Mouse (Mus musculus): ENCODE measurements around the gene Cep126. TPM values are rescaled to one million over a fixed set of nuclear protein-coding genes. Genes with fewer than 3 reads are reported as not detected.

Cep126 gene
- total and polyA plus RNA-seq, 2 experiments from 2014 or later, result 0.98 to 7.5 TPM

DNA sequence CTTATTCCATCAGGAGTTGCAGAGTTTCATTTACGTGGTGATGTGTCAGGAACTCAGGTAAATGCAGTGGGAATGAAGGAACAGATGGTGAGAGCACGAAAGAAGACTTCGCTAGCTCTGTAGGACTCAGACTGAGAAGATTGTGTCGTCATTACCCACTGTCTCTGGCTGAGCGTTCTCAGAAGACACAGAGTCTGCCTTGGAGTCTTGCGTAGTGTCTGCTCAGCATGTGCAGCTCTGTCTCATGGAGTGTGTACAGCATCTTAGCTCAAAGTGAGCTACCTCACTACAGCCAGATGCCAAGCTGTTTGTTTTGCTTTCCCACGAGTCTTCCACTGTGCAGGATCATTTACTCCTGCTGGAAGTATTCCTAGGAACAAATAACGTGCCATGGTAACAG, 10.6 kb downstream of the Cep126 start:
- DNase-seq (ENCODE audit: low spot score), result no peak
- TF ChIP-seq CTCF (IDR thresholded peaks at IDR 0.05; ENCODE audit: low read depth) (no peak), EP300 (IDR thresholded peaks at IDR 0.05; ENCODE audit: low read depth) (no peak)
- Histone ChIP-seq H3K4me3 (ENCODE audit: low read depth, low read length) (no peak overlapping the region), H3K36me3 (replicated peaks; ENCODE audit: control insufficient read depth, insufficient read depth, low read length) (no peaks in the 10 kb centered on the region), H3K27me3 (ENCODE audit: control insufficient read depth, insufficient read depth, low read length) (no peaks in the 10 kb centered on the region), H3K9ac (replicated peaks; ENCODE audit: low read depth, low read length) (no peak overlapping the region), H3K4me2 (ENCODE audit: low read depth, low read length) (no peak overlapping the region), H3K4me1 (ENCODE audit: control insufficient read depth, insufficient read depth) (no peaks in the 10 kb centered on the region), H3K27ac (ENCODE audit: low read depth) (no peak overlapping the region), H3K9me3 (replicated peaks; ENCODE audit: control insufficient read depth, low read length) (no peaks in the 10 kb centered on the region)
- ATAC-seq (ENCODE audit: insufficient read depth, low read depth), result no peak
- WGBS, result 84% methylated on average over 8 of the region's 8 CpGs

DNA sequence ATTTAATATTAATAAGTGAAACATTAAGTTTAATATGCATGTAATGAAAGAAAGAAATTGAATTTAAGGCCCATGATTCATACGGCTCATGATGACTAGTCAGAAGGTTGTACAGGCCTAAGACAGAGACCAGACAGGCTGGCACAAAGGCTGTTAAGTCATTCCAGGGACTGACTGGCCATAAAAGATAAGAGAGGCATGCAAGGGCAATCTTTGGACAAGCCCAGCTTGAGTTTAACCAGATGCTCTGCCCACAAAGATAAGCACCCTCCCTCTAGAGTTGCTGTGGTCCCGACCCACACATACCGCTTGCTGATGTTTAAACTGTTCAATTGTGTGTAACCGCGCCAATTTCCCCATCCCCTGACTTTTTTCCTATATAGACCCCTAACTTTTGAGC, 19.6 kb downstream of the Cep126 start:
- Histone ChIP-seq H3K27ac (ENCODE audit: low read depth) (no peak overlapping the region), H3K9ac (replicated peaks; ENCODE audit: low read depth, low read length) (no peak overlapping the region), H3K9me3 (replicated peaks; ENCODE audit: control insufficient read depth, low read length) (peaks cover 11% of the 10 kb centered on the region), H3K4me3 (ENCODE audit: low read depth, low read length) (no peak overlapping the region), H3K4me1 (ENCODE audit: control insufficient read depth, insufficient read depth) (no peaks in the 10 kb centered on the region), H3K27me3 (ENCODE audit: control insufficient read depth, insufficient read depth, low read length) (no peaks in the 10 kb centered on the region), H3K36me3 (replicated peaks; ENCODE audit: control insufficient read depth, insufficient read depth, low read length) (0 out of 2 replicates have a peak, but pooled peaks cover 6% of the 10 kb centered on the region), H3K4me2 (ENCODE audit: low read depth, low read length) (no peak overlapping the region)
- DNase-seq (ENCODE audit: low spot score) (no peak), ATAC-seq (ENCODE audit: insufficient read depth, low read depth) (no peak)
- WGBS, result 74% methylated on average over 5 of the region's 5 CpGs
- TF ChIP-seq EP300 (IDR thresholded peaks at IDR 0.05; ENCODE audit: low read depth) (no peak), CTCF (IDR thresholded peaks at IDR 0.05; ENCODE audit: low read depth) (no peak)

DNA sequence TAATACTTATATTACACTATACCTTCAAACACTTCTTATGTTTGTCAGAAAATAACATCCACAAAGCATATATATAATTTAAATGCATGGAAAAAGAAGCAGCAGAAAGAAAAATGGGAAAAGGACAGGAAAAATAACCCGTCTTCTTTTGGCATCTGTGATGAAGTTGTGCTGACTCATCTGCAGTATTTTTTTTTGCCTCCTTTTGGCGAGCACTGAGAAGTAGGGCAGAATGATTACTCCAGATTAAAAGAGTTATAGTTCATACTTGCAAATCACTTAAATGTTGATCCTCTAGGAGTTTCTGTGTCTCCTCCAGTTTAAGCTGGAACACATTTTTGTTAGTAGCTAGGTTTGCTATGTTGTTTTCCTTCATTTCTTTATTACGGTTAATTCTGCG, 31.0 kb downstream of the Cep126 start:
- TF ChIP-seq EP300 (IDR thresholded peaks at IDR 0.05; ENCODE audit: low read depth) (no peak), CTCF (IDR thresholded peaks at IDR 0.05; ENCODE audit: low read depth) (no peak)
- Histone ChIP-seq H3K9me3 (replicated peaks; ENCODE audit: control insufficient read depth, low read length) (no peaks in the 10 kb centered on the region), H3K9ac (replicated peaks; ENCODE audit: low read depth, low read length) (no peak overlapping the region), H3K4me1 (ENCODE audit: control insufficient read depth, insufficient read depth) (no peaks in the 10 kb centered on the region), H3K27me3 (ENCODE audit: control insufficient read depth, insufficient read depth, low read length) (no peaks in the 10 kb centered on the region), H3K36me3 (replicated peaks; ENCODE audit: control insufficient read depth, insufficient read depth, low read length) (no peaks in the 10 kb centered on the region), H3K27ac (ENCODE audit: low read depth) (no peak overlapping the region), H3K4me2 (ENCODE audit: low read depth, low read length) (no peak overlapping the region), H3K4me3 (ENCODE audit: low read depth, low read length) (no peak overlapping the region)
- DNase-seq (ENCODE audit: low spot score) (no peak), ATAC-seq (ENCODE audit: insufficient read depth, low read depth) (no peak)
- WGBS, result 85% methylated on average over 4 of the region's 4 CpGs

DNA sequence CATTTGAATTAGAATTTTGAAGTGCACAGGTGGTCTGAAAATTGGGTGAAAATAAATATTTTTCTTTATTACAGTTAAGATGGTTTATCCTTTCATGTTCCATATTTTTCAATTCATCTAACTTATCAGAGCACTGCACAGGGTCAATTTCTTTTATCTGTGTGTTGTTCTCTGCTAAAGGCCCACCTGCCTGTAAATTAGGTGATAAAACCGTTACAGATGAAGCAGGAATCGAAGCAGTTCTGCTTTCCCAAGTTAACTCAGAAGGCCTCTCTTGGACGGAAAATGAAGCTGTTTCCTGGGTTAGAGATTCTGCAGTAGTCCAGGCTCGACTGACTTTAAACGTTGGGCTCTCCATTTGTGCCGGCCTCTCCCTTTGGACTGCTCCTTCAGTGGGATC, 33.1 kb downstream of the Cep126 start:
- TF ChIP-seq EP300 (IDR thresholded peaks at IDR 0.05; ENCODE audit: low read depth), result no peak
- TF ChIP-seq CTCF (IDR thresholded peaks at IDR 0.05; ENCODE audit: low read depth), result no peak

DNA sequence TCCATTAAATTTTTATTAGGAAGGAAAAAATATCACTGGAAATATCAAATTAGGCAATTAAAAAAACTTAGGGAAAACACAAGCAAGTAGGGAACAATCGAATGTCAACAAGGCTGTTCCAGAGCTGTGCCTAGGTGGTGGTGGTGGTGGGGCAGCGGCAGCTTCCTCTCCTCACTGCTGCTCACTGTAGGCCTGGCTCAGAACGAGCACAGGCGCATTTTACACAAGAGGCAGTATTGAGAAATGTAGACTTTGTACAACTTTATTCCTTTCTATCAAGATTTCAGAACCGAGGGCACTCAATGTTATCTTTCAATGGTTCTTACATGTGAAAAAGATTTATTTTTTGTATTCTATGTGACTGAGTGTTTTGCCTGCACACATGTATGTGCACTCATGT, 55.2 kb downstream of the Cep126 start:
- 81% methylated on average over 5 of the region's 5 CpGs for WGBS
- no peak overlapping the region for H3K4me2 ChIP-seq (ENCODE audit: low read depth, low read length)
- H3K9me3 ChIP-seq (replicated peaks; ENCODE audit: control insufficient read depth, low read length), result no peaks in the 10 kb centered on the region
- DNase-seq (ENCODE audit: low spot score) (no peak), ATAC-seq (ENCODE audit: insufficient read depth, low read depth) (no peak)
- H3K9ac ChIP-seq (replicated peaks; ENCODE audit: low read depth, low read length), result no peak overlapping the region
- H3K27me3 ChIP-seq (ENCODE audit: control insufficient read depth, insufficient read depth, low read length), result no peaks in the 10 kb centered on the region
- no peak for TF ChIP-seq EP300 (IDR thresholded peaks at IDR 0.05; ENCODE audit: low read depth)
- no peak for TF ChIP-seq CTCF (IDR thresholded peaks at IDR 0.05; ENCODE audit: low read depth)
- no peaks in the 10 kb centered on the region for H3K36me3 ChIP-seq (replicated peaks; ENCODE audit: control insufficient read depth, insufficient read depth, low read length)
- H3K27ac ChIP-seq (ENCODE audit: low read depth), result no peak overlapping the region
- no peak overlapping the region for H3K4me3 ChIP-seq (ENCODE audit: low read depth, low read length)
- no peaks in the 10 kb centered on the region for H3K4me1 ChIP-seq (ENCODE audit: control insufficient read depth, insufficient read depth)

More for the DNA sequence above, 33.1 kb downstream of the Cep126 start:
- ATAC-seq (ENCODE audit: insufficient read depth, low read depth), result no peak
- WGBS, result 78% methylated on average over 6 of the region's 6 CpGs
- Histone ChIP-seq H3K4me2 (ENCODE audit: low read depth, low read length) (no peak overlapping the region), H3K9me3 (replicated peaks; ENCODE audit: control insufficient read depth, low read length) (no peaks in the 10 kb centered on the region), H3K9ac (replicated peaks; ENCODE audit: low read depth, low read length) (no peak overlapping the region), H3K27ac (ENCODE audit: low read depth) (no peak overlapping the region), H3K36me3 (replicated peaks; ENCODE audit: control insufficient read depth, insufficient read depth, low read length) (no peaks in the 10 kb centered on the region), H3K4me3 (ENCODE audit: low read depth, low read length) (no peak overlapping the region), H3K27me3 (ENCODE audit: control insufficient read depth, insufficient read depth, low read length) (no peaks in the 10 kb centered on the region), H3K4me1 (ENCODE audit: control insufficient read depth, insufficient read depth) (no peaks in the 10 kb centered on the region)
- DNase-seq (ENCODE audit: low spot score), result no peak

DNA sequence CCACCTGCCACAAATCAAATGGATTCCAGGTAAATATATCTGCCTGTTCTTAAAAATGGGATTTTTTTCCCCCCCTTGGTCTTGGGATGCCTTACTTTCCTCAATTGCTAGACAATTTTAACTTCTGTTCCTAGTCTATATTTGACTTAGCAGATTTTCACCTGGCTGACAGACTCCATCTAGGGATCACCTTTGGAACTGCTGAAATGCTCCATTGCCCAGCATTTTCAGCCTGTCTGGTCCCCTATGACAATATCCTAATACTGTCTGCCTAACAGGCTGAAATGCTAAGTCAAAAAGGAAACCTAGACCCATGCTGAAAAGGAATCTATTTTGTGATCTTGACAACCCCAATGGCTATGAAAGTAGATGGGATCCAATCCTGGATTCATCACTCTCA, 59.7 kb downstream of the Cep126 start:
- no peak for ATAC-seq (ENCODE audit: insufficient read depth, low read depth)
- Histone ChIP-seq H3K9me3 (replicated peaks; ENCODE audit: control insufficient read depth, low read length) (no peaks in the 10 kb centered on the region), H3K27me3 (ENCODE audit: control insufficient read depth, insufficient read depth, low read length) (no peaks in the 10 kb centered on the region), H3K4me2 (ENCODE audit: low read depth, low read length) (no peak overlapping the region), H3K27ac (ENCODE audit: low read depth) (no peak overlapping the region), H3K9ac (replicated peaks; ENCODE audit: low read depth, low read length) (no peak overlapping the region), H3K4me3 (ENCODE audit: low read depth, low read length) (no peak overlapping the region), H3K36me3 (replicated peaks; ENCODE audit: control insufficient read depth, insufficient read depth, low read length) (no peaks in the 10 kb centered on the region), H3K4me1 (ENCODE audit: control insufficient read depth, insufficient read depth) (no peaks in the 10 kb centered on the region)
- no peak for DNase-seq (ENCODE audit: low spot score)
- TF ChIP-seq EP300 (IDR thresholded peaks at IDR 0.05; ENCODE audit: low read depth), result no peak
- peak; percentile 55 for TF ChIP-seq CTCF (IDR thresholded peaks at IDR 0.05; ENCODE audit: low read depth)

All from heart, postnatal 0 days (tissue).